25 mouse cellular contexts compared by ENCODE assay signal in the genomic region with DNA sequence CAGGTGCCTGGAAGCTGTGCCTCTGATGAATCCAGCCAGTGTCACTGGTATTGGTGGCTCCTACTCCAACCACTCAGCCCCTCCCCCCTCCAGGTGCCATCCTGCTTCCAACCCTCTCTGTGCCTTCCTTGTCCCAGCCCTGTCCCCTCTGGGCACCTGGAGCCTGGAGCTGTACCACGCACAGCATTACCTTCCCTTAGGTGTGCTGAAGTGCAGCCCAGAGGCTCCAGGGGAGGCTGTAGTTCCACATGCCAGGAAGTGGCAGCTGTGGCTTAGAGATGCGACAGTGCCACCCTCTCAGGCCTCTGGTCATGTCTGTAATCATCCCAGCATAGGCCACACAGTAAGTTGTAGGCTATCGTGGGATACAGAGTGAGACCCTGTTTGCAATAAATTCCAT. TPM values are rescaled to one million over a fixed set of nuclear protein-coding genes. Genes with fewer than 3 reads are reported as not detected.
DNase-seq lines count a peak whose midpoint lies in the region; ATAC-seq lines count a peak whose summit lies in the region.
"Had no signal": no experiment of that assay in that cellular context is flagged by ENCODE, and none has a peak within 500 bp of the region (broad histone marks: within the 10 kb centered on the region; RNA-seq: fewer than 3 reads in every experiment).

No protein-coding gene starts in this region.

- ATAC-seq in inflammation-experienced regulatory T-cells, adult 6 months: peak; percentile 58
- ATAC-seq: forebrain, embryonic 13.5 days; hindbrain, postnatal 0 days; intestine, postnatal 0 days; liver, embryonic 12.5 days; midbrain, embryonic 13.5 days had no signal

- peak; percentile 28 to 39 for DNase-seq in B cell, adult 2 months
- DNase-seq in CD4-positive, CD25-positive, alpha-beta regulatory T cell, adult 2 months (ENCODE audit: low read depth, low spot score): peak; percentile 44
- DNase-seq in thymus, postnatal 0 days (ENCODE audit: low spot score): peak; percentile 58
- no peak for DNase-seq in neural tube, embryonic 10.5 days (ENCODE audit: extremely low spot score, low spot score)
- DNase-seq in adrenal gland, postnatal 10 days: no peak
- DNase-seq in urinary bladder, adult 18-20 months (ENCODE audit: low spot score in 2 of 2): no peak
- no peak for DNase-seq in adrenal gland, adult (ENCODE audit: inconsistent age in 2 of 2, low spot score in 1 of 2)
- DNase-seq: adrenal gland, postnatal 14 days; cerebellum, adult 11 months; cerebellum, postnatal 14 days; gastrocnemius, adult 2 months; kidney, postnatal 4 days; lung, adult 2 months; lung, postnatal 14 days; right cerebral cortex, adult 18-20 months; right cerebral cortex, postnatal 4 days had no signal

RNA-seq across cellular contexts. Expression of gene Impdh1, which starts 15.6 kb away (rescaled TPM):
- 10 to 100 TPM; 10.7 to 21.0 (median 14.8) TPM for polyA plus RNA-seq in inflammation-experienced regulatory T-cells, adult 6 months (2017; shearing (Covaris generic))
- 138 and 141 TPM in 2 replicates for polyA plus RNA-seq in thymus, postnatal 0 days (2015; fragmentation: Nextera tagmentation; extraction: Ambion mirVana)
- 100 to 1,000 TPM; 351 to 403 TPM for total RNA-seq in adrenal gland, postnatal 10 days (2021)

RNA-seq across cellular contexts. Expression of gene Hilpda, which starts 40.5 kb away (rescaled TPM):
- polyA plus RNA-seq in inflammation-experienced regulatory T-cells, adult 6 months (2017; shearing (Covaris generic)): 10 to 100 TPM; 19.9 to 29.7 (median 25.6) TPM
- polyA plus RNA-seq in thymus, postnatal 0 days (2015; fragmentation: Nextera tagmentation; extraction: Ambion mirVana): 55.2 and 59.9 TPM in 2 replicates
- total RNA-seq in adrenal gland, postnatal 10 days (2021): 10 to 100 TPM in 1 of 2 experiments, 1 to 10 TPM in 1; 9.5 to 14.1 TPM

RNA-seq across cellular contexts. Expression of gene Fam71f2, which starts 47.6 kb away (rescaled TPM):
- polyA plus RNA-seq in inflammation-experienced regulatory T-cells, adult 6 months (2017; shearing (Covaris generic)): under 1 TPM in 1 of 3 experiments, not detected in 2; 0.50 TPM
- polyA plus RNA-seq in thymus, postnatal 0 days (2015; fragmentation: Nextera tagmentation; extraction: Ambion mirVana): 0.61 and 0.73 TPM in 2 replicates
- under 1 TPM in 1 of 2 experiments, not detected in 1; 0.70 TPM for total RNA-seq in adrenal gland, postnatal 10 days (2021)
- total RNA-seq: adrenal gland, postnatal 14 days had no signal
- polyA plus RNA-seq: erythroblast, embryonic 14.5 days; intestine, postnatal 0 days had no signal

RNA-seq across cellular contexts. Expression of gene Prrt4, which starts 52.4 kb away (rescaled TPM):
- not detected for polyA plus RNA-seq in inflammation-experienced regulatory T-cells, adult 6 months (2017; shearing (Covaris generic))
- polyA plus RNA-seq in thymus, postnatal 0 days (2015; fragmentation: Nextera tagmentation; extraction: Ambion mirVana): 0.05 and 0.09 TPM in 2 replicates
- total RNA-seq in adrenal gland, postnatal 10 days (2021): 1 to 10 TPM; 4.2 to 5.6 TPM
- total RNA-seq: megakaryocyte progenitor cell, adult 5-6 weeks; monocyte, adult 5-6 weeks had no signal

Comparison
In these comparisons a context has a peak if more than half of its experiments do, and no peak if none do; other contexts are left out.
1. DNase-seq: peak in B cell, adult 2 months (2 of 2), CD4-positive, CD25-positive, alpha-beta regulatory T cell, adult 2 months (single experiment) and thymus, postnatal 0 days (single experiment); none in neural tube, embryonic 10.5 days (single experiment), adrenal gland, postnatal 10 days (single experiment), urinary bladder, adult 18-20 months (0 of 2) and adrenal gland, adult (0 of 2).